ENCODE assay signal across 9 mouse cellular contexts in genomic region chr5:28520800-28521707, GRCm38 (mm10). TPM values are rescaled to one million over a fixed set of nuclear protein-coding genes. Genes with fewer than 3 reads are reported as not detected.
DNase-seq lines count a peak whose midpoint lies in the region; ATAC-seq and TF ChIP-seq lines count a peak whose summit lies in the region.
"Had no signal": no experiment of that assay in that cellular context is flagged by ENCODE, and none has a peak within 500 bp of the region (broad histone marks: within the 10 kb centered on the region; RNA-seq: fewer than 3 reads in every experiment).

No protein-coding gene starts in this region.

- no peaks in the 10 kb centered on the region for H3K27me3 ChIP-seq in intestine, embryonic 14.5 days (replicated peaks; ENCODE audit: control insufficient read depth, insufficient read depth, low read length)
- H3K27me3 ChIP-seq in intestine, postnatal 0 days (replicated peaks; ENCODE audit: control insufficient read depth, insufficient read depth, low read length) = no peaks in the 10 kb centered on the region
- H3K27me3 ChIP-seq: megakaryocyte, embryonic 14.5 days had no signal

- ATAC-seq in intestine, embryonic 14.5 days (replicated peaks; ENCODE audit: low FRiP score, low TSS enrichment, low read depth) = peak; percentile 68
- no peak for ATAC-seq in intestine, postnatal 0 days
- ATAC-seq in activated CD4-positive, CD25-positive, alpha-beta regulatory T cell, adult 4 months = no peak

- WGBS in intestine, embryonic 14.5 days = 32% methylated on average over 9 of the region's 9 CpGs
- 28% methylated on average over 9 of the region's 9 CpGs for WGBS in intestine, postnatal 0 days

- peak; percentile 70 for DNase-seq in intestine, embryonic 14.5 days (ENCODE audit: low spot score)
- DNase-seq in cerebellum, adult 11-12 months = peak; percentile 81
- DNase-seq in gastrocnemius, postnatal 4 days (ENCODE audit: low spot score in 2 of 2) = peak; percentile 58 to 61
- peak; percentile 52 to 53 for DNase-seq in kidney, postnatal 4 days
- peak; percentile 40 for DNase-seq in lung, postnatal 14 days
- DNase-seq in embryo, embryonic 9.5 days (ENCODE audit: extremely low spot score) = no peak

- no peak overlapping the region for H3K4me3 ChIP-seq in intestine, embryonic 14.5 days (ENCODE audit: low read depth, low read length)
- H3K4me3 ChIP-seq in intestine, postnatal 0 days (ENCODE audit: low read depth, low read length) = no peak overlapping the region
- H3K4me3 ChIP-seq: megakaryocyte, embryonic 14.5 days had no signal

- 0 out of 2 replicates have a peak overlapping the region, but pooled peaks have one; percentile 27 for H3K27ac ChIP-seq in intestine, embryonic 14.5 days (ENCODE audit: low read depth)
- H3K27ac ChIP-seq in intestine, postnatal 0 days (ENCODE audit: low read depth, low read length) = no peak overlapping the region

- no peaks in the 10 kb centered on the region for H3K9me3 ChIP-seq in intestine, embryonic 14.5 days (ENCODE audit: control insufficient read depth, low read length)
- no peaks in the 10 kb centered on the region for H3K9me3 ChIP-seq in intestine, postnatal 0 days (ENCODE audit: control insufficient read depth)
- H3K9me3 ChIP-seq: megakaryocyte, embryonic 14.5 days had no signal

- no peak for TF ChIP-seq CTCF in intestine, postnatal 0 days (IDR thresholded peaks at IDR 0.05; ENCODE audit: low read depth)

- H3K36me3 ChIP-seq in intestine, embryonic 14.5 days (ENCODE audit: control insufficient read depth, insufficient read depth, low read length) = no peaks in the 10 kb centered on the region
- H3K36me3 ChIP-seq in intestine, postnatal 0 days (ENCODE audit: control insufficient read depth, insufficient read depth) = no peaks in the 10 kb centered on the region

- H3K9ac ChIP-seq in intestine, embryonic 14.5 days (ENCODE audit: low read length) = no peak overlapping the region
- H3K9ac ChIP-seq in intestine, postnatal 0 days (ENCODE audit: low read depth, low read length) = no peak overlapping the region

- no peak overlapping the region for H3K4me2 ChIP-seq in intestine, embryonic 14.5 days (ENCODE audit: low read length)
- no peak overlapping the region for H3K4me2 ChIP-seq in intestine, postnatal 0 days (replicated peaks; ENCODE audit: low read depth)

- H3K4me1 ChIP-seq in intestine, embryonic 14.5 days (replicated peaks; ENCODE audit: control insufficient read depth, insufficient read depth, low read length) = peaks cover 9% of the 10 kb centered on the region
- H3K4me1 ChIP-seq in intestine, postnatal 0 days (replicated peaks; ENCODE audit: control insufficient read depth, insufficient read depth, low read length) = no peaks in the 10 kb centered on the region
- H3K4me1 ChIP-seq: megakaryocyte, embryonic 14.5 days had no signal

RNA-seq across cellular contexts. Expression of gene Shh, which starts 54.0 kb away (rescaled TPM):
- polyA plus RNA-seq in intestine, embryonic 14.5 days (2014; fragmentation: Nextera tagmentation; extraction: Ambion mirVana) = 7.8 and 8.9 TPM in 2 replicates
- polyA plus RNA-seq in intestine, postnatal 0 days (2015; fragmentation: Nextera tagmentation; extraction: Ambion mirVana) = 0.18 and 0.23 TPM in 2 replicates
- not detected for total RNA-seq in gastrocnemius, postnatal 4 days (2021)
- not detected for polyA plus RNA-seq in activated CD4-positive, CD25-positive, alpha-beta regulatory T cell, adult 4 months (2017; shearing (Covaris generic))
